Mouse (Mus musculus) cerebellum, adult 11 months (tissue): ENCODE results near the gene Pam.
"Not testable (repeated sequence)": the region's sequence is repeated elsewhere in the genome, so short reads cannot be mapped to it uniquely, and the experiment has no call there.

Experiments used
- DNase-seq: peaks from one replicate; pipeline ENCODE4 v3.0.0; 2022

The Pam gene

GRCm38 (mm10) chr1:97960681-97961080, 134.8 kb downstream of the Pam start:
- no peak for DNase-seq

GRCm38 (mm10) chr1:97960124-97960523, 135.3 kb downstream of the Pam start:
- DNase-seq, result no peak

GRCm38 (mm10) chr1:97958759-97959158, 136.7 kb downstream of the Pam start:
- DNase-seq, result no peak

- DNase-seq, result not testable (repeated sequence)
Observed at GRCm38 (mm10) chr1:97949258-97949657, 146.2 kb downstream of the Pam start.

- DNase-seq, result no peak
Observed at GRCm38 (mm10) chr1:97947100-97947499, 148.3 kb downstream of the Pam start.

- no peak for DNase-seq
Observed at GRCm38 (mm10) chr1:97943908-97944608, 151.4 kb downstream of the Pam start.

- DNase-seq, result no peak
Observed at GRCm38 (mm10) chr1:97943402-97943801, 152.0 kb downstream of the Pam start.

GRCm38 (mm10) chr1:97942966-97943365, 152.5 kb downstream of the Pam start:
- no peak for DNase-seq

- DNase-seq, result no peak
Observed at GRCm38 (mm10) chr1:97938586-97938985, 156.9 kb downstream of the Pam start.

- no peak for DNase-seq
Observed at GRCm38 (mm10) chr1:97938053-97938452, 157.4 kb downstream of the Pam start.

- DNase-seq, result no peak
Observed at GRCm38 (mm10) chr1:97934940-97935339, 160.5 kb downstream of the Pam start.

GRCm38 (mm10) chr1:97931220-97931619, 164.2 kb downstream of the Pam start:
- no peak for DNase-seq

- DNase-seq, result no peak
Observed at GRCm38 (mm10) chr1:97929415-97930028, 165.9 kb downstream of the Pam start.

- no peak for DNase-seq
Observed at GRCm38 (mm10) chr1:97926789-97927188, 168.7 kb downstream of the Pam start.

- DNase-seq, result no peak
Observed at GRCm38 (mm10) chr1:97926017-97926540, 169.4 kb downstream of the Pam start.

- no peak for DNase-seq
Observed at GRCm38 (mm10) chr1:97922395-97922794, 173.1 kb downstream of the Pam start.

- no peak for DNase-seq
Observed at GRCm38 (mm10) chr1:97921886-97922285, 173.6 kb downstream of the Pam start.

GRCm38 (mm10) chr1:97918495-97918894, 177.0 kb downstream of the Pam start:
- no peak for DNase-seq

- no peak for DNase-seq
Observed at GRCm38 (mm10) chr1:97916971-97917234, 178.5 kb downstream of the Pam start.

GRCm38 (mm10) chr1:97916218-97916970, 179.1 kb downstream of the Pam start:
- no peak for DNase-seq

GRCm38 (mm10) chr1:97915726-97916125, 179.7 kb downstream of the Pam start:
- no peak for DNase-seq

- DNase-seq, result no peak
Observed at GRCm38 (mm10) chr1:97910874-97911273, 184.6 kb downstream of the Pam start.

- no peak for DNase-seq
Observed at GRCm38 (mm10) chr1:97909561-97909960, 185.9 kb downstream of the Pam start.

GRCm38 (mm10) chr1:97908736-97909135, 186.7 kb downstream of the Pam start:
- DNase-seq, result no peak
